In the genomic region with DNA sequence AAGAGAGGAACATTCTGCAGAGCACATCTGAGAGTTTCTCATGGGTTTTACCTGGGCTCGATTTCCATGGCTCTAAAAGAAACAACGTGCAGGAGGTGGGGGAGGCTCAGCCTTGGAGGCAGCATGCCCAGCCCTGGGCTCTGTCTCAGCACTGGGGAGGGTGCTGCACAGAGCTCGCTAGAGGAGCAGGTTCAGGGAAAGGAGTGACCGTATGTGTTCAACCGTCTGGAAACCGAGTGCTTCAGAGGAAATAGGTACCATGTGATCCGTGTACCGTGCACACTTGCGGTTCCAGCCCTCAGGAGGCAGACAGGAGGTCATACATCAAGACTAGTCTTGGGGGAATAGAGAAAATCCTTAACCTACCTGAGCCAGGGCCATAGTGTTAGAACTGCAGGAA, we compare ENCODE assay signal across 15 mouse cellular contexts. TPM values are rescaled to one million over a fixed set of nuclear protein-coding genes. Genes with fewer than 3 reads are reported as not detected.
"Had no signal": no experiment of that assay in that cellular context is flagged by ENCODE, and none has a peak within 500 bp of the region (broad histone marks: within the 10 kb centered on the region; RNA-seq: fewer than 3 reads in every experiment).

No protein-coding gene starts in this region.

- H3K9ac ChIP-seq: limb, embryonic 12.5 days; liver, embryonic 14.5 days; midbrain, embryonic 15.5 days had no signal

- H3K9me3 ChIP-seq: limb, embryonic 12.5 days; megakaryocyte, embryonic 14.5 days; midbrain, embryonic 15.5 days had no signal

- H3K27me3 ChIP-seq: limb, embryonic 12.5 days; megakaryocyte, embryonic 14.5 days; midbrain, embryonic 15.5 days had no signal

- H3K4me3 ChIP-seq: limb, embryonic 12.5 days; megakaryocyte, embryonic 14.5 days; midbrain, embryonic 15.5 days had no signal

- H3K4me1 ChIP-seq: limb, embryonic 12.5 days; midbrain, embryonic 15.5 days had no signal

- H3K27ac ChIP-seq: limb, embryonic 12.5 days; liver, embryonic 14.5 days; midbrain, embryonic 15.5 days had no signal

- H3K4me2 ChIP-seq: limb, embryonic 12.5 days; midbrain, embryonic 11.5 days; midbrain, embryonic 15.5 days had no signal

- H3K36me3 ChIP-seq: midbrain, embryonic 15.5 days had no signal

- ATAC-seq: midbrain, embryonic 15.5 days had no signal

- DNase-seq: kidney, adult 2 months; kidney, postnatal 36 days; layer of hippocampus, adult 9-11 months; layer of hippocampus, postnatal 36 days; lung, adult 18-20 months; right cerebral cortex, postnatal 14 days; thymus, postnatal 4 days had no signal

RNA-seq across cellular contexts. Expression of gene Gm26920, which starts 45.9 kb away (rescaled TPM):
- total RNA-seq: left cerebral cortex, postnatal 25 days; liver, adult 2 months had no signal
- polyA plus RNA-seq: kidney, adult 2 months; liver, adult 2 months; spleen, adult 2 months had no signal
